Mouse (Mus musculus): ENCODE measurements at regions not wholly inside any gene's neighbourhood (a gene's known extent, or its start where the extent isn't known, plus 50 kb on each side); places are given as distances from the start of the nearest gene placed in this dataset.

GRCm38 (mm10) chr1:79979863-79980262, 118.9 kb upstream of the Serpine2 start:
- no peak overlapping the region for H3K9ac ChIP-seq
- H3K27ac ChIP-seq: no peak overlapping the region
- H3K27me3 ChIP-seq (replicated peaks): no peaks in the 10 kb centered on the region
- no peaks in the 10 kb centered on the region for H3K9me3 ChIP-seq
- no peak for ATAC-seq (ENCODE audit: low FRiP score, low read depth)
- 74% methylated on average over 6 of the region's 6 CpGs for WGBS
- H3K36me3 ChIP-seq: no peaks in the 10 kb centered on the region
- H3K4me1 ChIP-seq: no peaks in the 10 kb centered on the region
- no peak overlapping the region for H3K4me3 ChIP-seq
- no peak overlapping the region for H3K4me2 ChIP-seq (replicated peaks)

- no peaks in the 10 kb centered on the region for H3K27me3 ChIP-seq (replicated peaks)
- ATAC-seq (ENCODE audit: low FRiP score, low read depth): no peak
- H3K4me2 ChIP-seq (replicated peaks): no peak overlapping the region
- WGBS: 68% methylated on average over 5 of the region's 5 CpGs
- H3K4me1 ChIP-seq: no peaks in the 10 kb centered on the region
- no peak overlapping the region for H3K27ac ChIP-seq
- no peak overlapping the region for H3K4me3 ChIP-seq
- H3K36me3 ChIP-seq: no peaks in the 10 kb centered on the region
- no peak overlapping the region for H3K9ac ChIP-seq
- no peaks in the 10 kb centered on the region for H3K9me3 ChIP-seq
Observed at GRCm38 (mm10) chr1:79978156-79978555, 117.2 kb upstream of the Serpine2 start.

- WGBS: 65% methylated on average over 1 of the region's 1 CpGs
- Histone ChIP-seq H3K9me3 (no peaks in the 10 kb centered on the region), H3K9ac (no peak overlapping the region), H3K4me1 (no peaks in the 10 kb centered on the region), H3K36me3 (no peaks in the 10 kb centered on the region), H3K4me2 (replicated peaks) (no peak overlapping the region), H3K27me3 (replicated peaks) (no peaks in the 10 kb centered on the region), H3K27ac (no peak overlapping the region), H3K4me3 (no peak overlapping the region)
- no peak for ATAC-seq (ENCODE audit: low FRiP score, low read depth)
Observed at GRCm38 (mm10) chr1:79956121-79956520, 95.1 kb upstream of the Serpine2 start.

GRCm38 (mm10) chr1:79944231-79944630, 83.3 kb upstream of the Serpine2 start:
- no peaks in the 10 kb centered on the region for H3K4me1 ChIP-seq

GRCm38 (mm10) chr1:79932435-79932834, 71.5 kb upstream of the Serpine2 start:
- Histone ChIP-seq H3K9me3 (no peaks in the 10 kb centered on the region), H3K4me2 (replicated peaks) (no peak overlapping the region), H3K27ac (no peak overlapping the region), H3K36me3 (no peaks in the 10 kb centered on the region), H3K4me3 (no peak overlapping the region), H3K9ac (no peak overlapping the region), H3K4me1 (no peaks in the 10 kb centered on the region), H3K27me3 (replicated peaks) (no peaks in the 10 kb centered on the region)
- no peak for ATAC-seq (ENCODE audit: low FRiP score, low read depth)
- WGBS: 81% methylated on average over 5 of the region's 5 CpGs

More at GRCm38 (mm10) chr1:79944231-79944630, 83.3 kb upstream of the Serpine2 start:
- H3K4me3 ChIP-seq: no peak overlapping the region
- H3K27ac ChIP-seq: no peak overlapping the region
- H3K9ac ChIP-seq: no peak overlapping the region
- ATAC-seq (ENCODE audit: low FRiP score, low read depth): no peak
- H3K9me3 ChIP-seq: no peaks in the 10 kb centered on the region
- H3K4me2 ChIP-seq (replicated peaks): no peak overlapping the region
- H3K36me3 ChIP-seq: no peaks in the 10 kb centered on the region
- no peaks in the 10 kb centered on the region for H3K27me3 ChIP-seq (replicated peaks)
- 84% methylated on average over 4 of the region's 4 CpGs for WGBS

- H3K9me3 ChIP-seq: no peaks in the 10 kb centered on the region
- no peak for ATAC-seq (ENCODE audit: low FRiP score, low read depth)
- no peak overlapping the region for H3K4me3 ChIP-seq
- H3K36me3 ChIP-seq: no peaks in the 10 kb centered on the region
- no peaks in the 10 kb centered on the region for H3K4me1 ChIP-seq
- 70% methylated on average over 2 of the region's 2 CpGs for WGBS
- H3K4me2 ChIP-seq (replicated peaks): no peak overlapping the region
- H3K27ac ChIP-seq: no peak overlapping the region
- no peak overlapping the region for H3K9ac ChIP-seq
- no peaks in the 10 kb centered on the region for H3K27me3 ChIP-seq (replicated peaks)
Observed at GRCm38 (mm10) chr1:79927740-79928139, 66.8 kb upstream of the Serpine2 start.

GRCm38 (mm10) chr1:79925776-79926175, 64.8 kb upstream of the Serpine2 start:
- H3K27ac ChIP-seq: no peak overlapping the region
- no peak overlapping the region for H3K4me3 ChIP-seq
- H3K36me3 ChIP-seq: no peaks in the 10 kb centered on the region
- 81% methylated on average over 1 of the region's 1 CpGs for WGBS
- no peaks in the 10 kb centered on the region for H3K9me3 ChIP-seq
- H3K9ac ChIP-seq: no peak overlapping the region
- H3K4me1 ChIP-seq: no peaks in the 10 kb centered on the region
- ATAC-seq (ENCODE audit: low FRiP score, low read depth): no peak
- H3K4me2 ChIP-seq (replicated peaks): no peak overlapping the region
- H3K27me3 ChIP-seq (replicated peaks): no peaks in the 10 kb centered on the region

- H3K4me1 ChIP-seq: no peaks in the 10 kb centered on the region
- no peak overlapping the region for H3K9ac ChIP-seq
- H3K36me3 ChIP-seq: no peaks in the 10 kb centered on the region
- H3K9me3 ChIP-seq: no peaks in the 10 kb centered on the region
- H3K27ac ChIP-seq: no peak overlapping the region
- H3K4me3 ChIP-seq: no peak overlapping the region
- no peaks in the 10 kb centered on the region for H3K27me3 ChIP-seq (replicated peaks)
- 80% methylated on average over 3 of the region's 3 CpGs for WGBS
- no peak for ATAC-seq (ENCODE audit: low FRiP score, low read depth)
- H3K4me2 ChIP-seq (replicated peaks): no peak overlapping the region
Observed at GRCm38 (mm10) chr1:79921890-79922289, 60.9 kb upstream of the Serpine2 start.

GRCm38 (mm10) chr1:79921333-79921732, 60.4 kb upstream of the Serpine2 start:
- no peak for ATAC-seq (ENCODE audit: low FRiP score, low read depth)
- Histone ChIP-seq H3K27ac (no peak overlapping the region), H3K9ac (no peak overlapping the region), H3K9me3 (no peaks in the 10 kb centered on the region), H3K27me3 (replicated peaks) (no peaks in the 10 kb centered on the region), H3K4me1 (no peaks in the 10 kb centered on the region), H3K4me2 (replicated peaks) (no peak overlapping the region), H3K4me3 (no peak overlapping the region), H3K36me3 (no peaks in the 10 kb centered on the region)
- WGBS: 91% methylated on average over 3 of the region's 3 CpGs

GRCm38 (mm10) chr1:79917426-79918150, 56.6 kb upstream of the Serpine2 start:
- Histone ChIP-seq H3K4me1 (no peaks in the 10 kb centered on the region), H3K27me3 (replicated peaks) (no peaks in the 10 kb centered on the region), H3K9me3 (no peaks in the 10 kb centered on the region), H3K4me3 (no peak overlapping the region), H3K36me3 (no peaks in the 10 kb centered on the region), H3K27ac (no peak overlapping the region), H3K4me2 (replicated peaks) (no peak overlapping the region), H3K9ac (no peak overlapping the region)
- no peak for ATAC-seq (ENCODE audit: low FRiP score, low read depth)
- WGBS: 68% methylated on average over 7 of the region's 7 CpGs
